32 mouse cellular contexts compared by ENCODE assay signal in the genomic region with DNA sequence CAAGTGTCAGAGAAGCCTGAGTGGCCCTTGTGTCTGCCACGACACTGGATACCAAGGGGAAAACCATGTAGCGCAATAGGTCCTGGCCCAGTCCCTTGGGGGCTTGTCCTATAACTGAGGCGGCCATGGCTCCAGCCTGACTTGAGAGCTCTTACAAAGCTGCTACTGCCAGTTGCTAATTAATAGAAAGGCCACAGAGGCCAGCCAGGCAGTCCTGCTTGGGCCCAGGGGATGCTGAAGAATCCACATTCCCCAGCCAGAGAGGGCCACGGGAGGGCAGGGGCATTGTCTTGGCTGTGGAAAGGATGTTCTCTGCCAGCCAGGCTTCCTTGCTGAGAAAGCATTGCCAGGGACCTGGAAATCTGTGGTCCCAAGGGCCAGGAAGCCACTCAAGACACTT. TPM values are rescaled to one million over a fixed set of nuclear protein-coding genes. Genes with fewer than 3 reads are reported as not detected.
A peak's percentile ranks its signal among the peaks of the same experiment; 100 is the strongest.
DNase-seq lines count a peak whose midpoint lies in the region; ATAC-seq lines count a peak whose summit lies in the region.
"Had no signal": no experiment of that assay in that cellular context is flagged by ENCODE, and none has a peak within 500 bp of the region (broad histone marks: within the 10 kb centered on the region; RNA-seq: fewer than 3 reads in every experiment).

No protein-coding gene starts in this region.

- H3K4me3 ChIP-seq in heart, embryonic 12.5 days: no peak overlapping the region
- H3K4me3 ChIP-seq in midbrain, embryonic 14.5 days (replicated peaks; ENCODE audit: low read depth, low read length): no peak overlapping the region
- no peak overlapping the region for H3K4me3 ChIP-seq in midbrain, embryonic 10.5 days
- H3K4me3 ChIP-seq: embryonic facial prominence, embryonic 10.5 days; embryonic facial prominence, embryonic 13.5 days; erythroblast, embryonic 14.5 days; forebrain, embryonic 12.5 days; forebrain, embryonic 15.5 days; heart, embryonic 15.5 days; hindbrain, embryonic 10.5 days; hindbrain, embryonic 13.5 days; intestine, embryonic 15.5 days; kidney, embryonic 15.5 days had no signal

- DNase-seq in heart, adult 11 months: peak; percentile 93
- no peak for DNase-seq in heart, postnatal 4 days
- no peak for DNase-seq in heart, postnatal 10 days
- DNase-seq in midbrain, embryonic 14.5 days: no peak
- no peak for DNase-seq in midbrain, embryonic 10.5 days (ENCODE audit: low spot score)
- no peak for DNase-seq in cerebellum, adult 11 months
- DNase-seq: adrenal gland, postnatal 36 days; cerebellum, adult 11-12 months; cerebellum, adult 8-10 months; cerebellum, postnatal 10 days; cerebellum, postnatal 36 days; embryo, embryonic 11 days; gastrocnemius, postnatal 25 days; heart, postnatal 14 days; kidney, adult 11 months; kidney, adult 8-10 months had no signal

- peaks cover 54% of the 10 kb centered on the region for H3K4me1 ChIP-seq in heart, embryonic 12.5 days (replicated peaks)
- peaks cover 48% of the 10 kb centered on the region for H3K4me1 ChIP-seq in midbrain, embryonic 14.5 days (ENCODE audit: control insufficient read depth, insufficient read depth, low read length)
- H3K4me1 ChIP-seq in midbrain, embryonic 10.5 days: peaks cover 35% of the 10 kb centered on the region

- ATAC-seq in heart, embryonic 12.5 days (ENCODE audit: insufficient number of reproducible peaks, low FRiP score): no peak
- no peak for ATAC-seq in midbrain, embryonic 14.5 days (ENCODE audit: low FRiP score, low TSS enrichment)
- ATAC-seq: activated CD4-positive, CD25-positive, alpha-beta regulatory T cell, adult 4 months; CD4-positive, CD25-positive, alpha-beta regulatory T cell, adult 4 months; forebrain, embryonic 15.5 days; hindbrain, embryonic 16.5 days; intestine, embryonic 15.5 days had no signal

- no peaks in the 10 kb centered on the region for H3K36me3 ChIP-seq in heart, embryonic 12.5 days
- H3K36me3 ChIP-seq in midbrain, embryonic 14.5 days (ENCODE audit: control insufficient read depth, insufficient read depth, low read length): no peaks in the 10 kb centered on the region
- no peaks in the 10 kb centered on the region for H3K36me3 ChIP-seq in midbrain, embryonic 10.5 days
- H3K36me3 ChIP-seq: embryonic facial prominence, embryonic 10.5 days; embryonic facial prominence, embryonic 13.5 days; forebrain, embryonic 12.5 days; forebrain, embryonic 15.5 days; heart, embryonic 15.5 days; hindbrain, embryonic 10.5 days; intestine, embryonic 15.5 days; kidney, embryonic 15.5 days had no signal

- H3K9ac ChIP-seq in heart, embryonic 12.5 days: no peak overlapping the region
- H3K9ac ChIP-seq in midbrain, embryonic 14.5 days (replicated peaks; ENCODE audit: low read length): 0 out of 2 replicates have a peak overlapping the region, but pooled peaks have one; percentile 2
- H3K9ac ChIP-seq: embryonic facial prominence, embryonic 13.5 days; forebrain, embryonic 12.5 days; forebrain, embryonic 15.5 days; heart, embryonic 15.5 days; hindbrain, embryonic 13.5 days; intestine, embryonic 15.5 days; kidney, embryonic 15.5 days had no signal

- no peaks in the 10 kb centered on the region for H3K9me3 ChIP-seq in heart, embryonic 12.5 days (replicated peaks)
- no peaks in the 10 kb centered on the region for H3K9me3 ChIP-seq in midbrain, embryonic 14.5 days (ENCODE audit: control insufficient read depth, low read length)
- no peaks in the 10 kb centered on the region for H3K9me3 ChIP-seq in midbrain, embryonic 10.5 days (replicated peaks)
- H3K9me3 ChIP-seq: embryonic facial prominence, embryonic 10.5 days; embryonic facial prominence, embryonic 13.5 days; forebrain, embryonic 12.5 days; forebrain, embryonic 15.5 days; heart, embryonic 15.5 days; hindbrain, embryonic 10.5 days; hindbrain, embryonic 13.5 days; intestine, embryonic 15.5 days; kidney, embryonic 15.5 days had no signal

- H3K27me3 ChIP-seq in heart, embryonic 12.5 days (replicated peaks): peaks cover 7% of the 10 kb centered on the region
- no peaks in the 10 kb centered on the region for H3K27me3 ChIP-seq in midbrain, embryonic 14.5 days (ENCODE audit: control insufficient read depth, insufficient read depth, low read length)
- peaks cover 35% of the 10 kb centered on the region for H3K27me3 ChIP-seq in midbrain, embryonic 10.5 days (ENCODE audit: low read depth, poor library complexity, severe bottlenecking)
- H3K27me3 ChIP-seq: forebrain, embryonic 15.5 days had no signal

- WGBS in heart, embryonic 12.5 days: 31% methylated on average over 4 of the region's 4 CpGs
- WGBS in midbrain, embryonic 14.5 days: 39% methylated on average over 4 of the region's 4 CpGs
- WGBS in midbrain, embryonic 10.5 days: 61% methylated on average over 4 of the region's 4 CpGs

- intact Hi-C loops in heart, postnatal 10 days (cut with DNase I): loop anchor here (5.0 kb wide), 1 partner anchor 142 kb away; no protein-coding TSS in a partner anchor

- H3K27ac ChIP-seq in heart, embryonic 12.5 days (ENCODE audit: poor library complexity, severe bottlenecking): peak overlapping the region; percentile 46
- no peak overlapping the region for H3K27ac ChIP-seq in midbrain, embryonic 14.5 days (replicated peaks; ENCODE audit: low read depth, low read length)
- H3K27ac ChIP-seq in midbrain, embryonic 10.5 days (replicated peaks): no peak overlapping the region
- H3K27ac ChIP-seq: embryonic facial prominence, embryonic 10.5 days; embryonic facial prominence, embryonic 13.5 days; forebrain, embryonic 12.5 days; forebrain, embryonic 15.5 days; hindbrain, embryonic 10.5 days; hindbrain, embryonic 13.5 days; intestine, embryonic 15.5 days; kidney, embryonic 15.5 days had no signal

- no peak overlapping the region for H3K4me2 ChIP-seq in heart, embryonic 12.5 days
- H3K4me2 ChIP-seq in midbrain, embryonic 14.5 days (ENCODE audit: low read length): no peak overlapping the region
- H3K4me2 ChIP-seq: embryonic facial prominence, embryonic 13.5 days; forebrain, embryonic 12.5 days; forebrain, embryonic 15.5 days; heart, embryonic 15.5 days; hindbrain, embryonic 13.5 days; intestine, embryonic 15.5 days; kidney, embryonic 15.5 days had no signal

RNA-seq across cellular contexts. Expression of gene Hcn4, which starts 6.4 kb away (rescaled TPM):
- total RNA-seq in heart, postnatal 4 days (2021): 10 to 100 TPM; 11.6 to 12.5 TPM
- 2.3 and 2.5 TPM in 2 replicates for polyA plus RNA-seq in heart, embryonic 12.5 days (2016; fragmentation: Nextera tagmentation; extraction: Ambion mirVana)
- total RNA-seq in heart, postnatal 10 days (2021): 1 to 10 TPM; 4.3 to 5.5 TPM
- 4.9 and 6.9 TPM in 2 replicates for polyA plus RNA-seq in midbrain, embryonic 14.5 days (2014; fragmentation: Nextera tagmentation; extraction: Ambion mirVana)
- polyA plus RNA-seq in midbrain, embryonic 10.5 days (2016; fragmentation: Nextera tagmentation; extraction: Ambion mirVana): 0.42 and 0.65 TPM in 2 replicates
- total RNA-seq: MEL had no signal
- polyA plus RNA-seq: activated CD4-positive, CD25-positive, alpha-beta regulatory T cell, adult 4 months; C2C12; CD4-positive, CD25-positive, alpha-beta regulatory T cell, adult 4 months; erythroblast, embryonic 14.5 days had no signal
